Mouse (Mus musculus) urinary bladder, postnatal 36 days (tissue): ENCODE data around the gene Cdkal1.

Source experiments
- DNase-seq, 2 experiments: peaks; one replicate each; pipeline ENCODE4 v3.0.0; 2022; ENCODE audit warnings: low spot score in 2 of 2, mixed read lengths in 1 of 2

Gene Cdkal1

GRCm38 (mm10) chr13:29631342-29631741, 224.1 kb downstream of the Cdkal1 start:
- peak in 1 of 2 experiments; percentile 51 for DNase-seq

GRCm38 (mm10) chr13:29628607-29629006, 226.9 kb downstream of the Cdkal1 start:
- DNase-seq = peak; percentile 64 to 65

GRCm38 (mm10) chr13:29627438-29628124, 227.9 kb downstream of the Cdkal1 start:
- no peak for DNase-seq

- no peak for DNase-seq
These were observed 230.5 kb downstream of the Cdkal1 start for GRCm38 (mm10) chr13:29624929-29625328.

GRCm38 (mm10) chr13:29623636-29624239, 231.7 kb downstream of the Cdkal1 start:
- DNase-seq = no peak

GRCm38 (mm10) chr13:29621881-29622280, 233.6 kb downstream of the Cdkal1 start:
- DNase-seq = no peak

GRCm38 (mm10) chr13:29621363-29621762, 234.1 kb downstream of the Cdkal1 start:
- DNase-seq = no peak

GRCm38 (mm10) chr13:29620826-29621225, 234.6 kb downstream of the Cdkal1 start:
- no peak for DNase-seq

GRCm38 (mm10) chr13:29616654-29617171, 238.8 kb downstream of the Cdkal1 start:
- no peak for DNase-seq

- no peak for DNase-seq
These were observed 239.5 kb downstream of the Cdkal1 start for GRCm38 (mm10) chr13:29615987-29616386.

- no peak for DNase-seq
These were observed 240.4 kb downstream of the Cdkal1 start for GRCm38 (mm10) chr13:29615081-29615480.

- no peak for DNase-seq
These were observed 245.2 kb downstream of the Cdkal1 start for GRCm38 (mm10) chr13:29610051-29610931.

GRCm38 (mm10) chr13:29609441-29609840, 246.0 kb downstream of the Cdkal1 start:
- no peak for DNase-seq

- peak; percentile 53 to 68 for DNase-seq
These were observed 251.2 kb downstream of the Cdkal1 start for GRCm38 (mm10) chr13:29604241-29604640.

GRCm38 (mm10) chr13:29603597-29603996, 251.9 kb downstream of the Cdkal1 start:
- DNase-seq = no peak

GRCm38 (mm10) chr13:29601033-29601432, 254.4 kb downstream of the Cdkal1 start:
- no peak for DNase-seq

GRCm38 (mm10) chr13:29599646-29600045, 255.8 kb downstream of the Cdkal1 start:
- no peak for DNase-seq

GRCm38 (mm10) chr13:29596735-29597134, 258.7 kb downstream of the Cdkal1 start:
- DNase-seq = no peak

- no peak for DNase-seq
These were observed 262.4 kb downstream of the Cdkal1 start for GRCm38 (mm10) chr13:29593096-29593495.

- no peak for DNase-seq
These were observed 264.8 kb downstream of the Cdkal1 start for GRCm38 (mm10) chr13:29590685-29591084.

GRCm38 (mm10) chr13:29590164-29590563, 265.3 kb downstream of the Cdkal1 start:
- no peak for DNase-seq

- no peak for DNase-seq
These were observed 266.8 kb downstream of the Cdkal1 start for GRCm38 (mm10) chr13:29588693-29589092.
